Mouse (Mus musculus) retina, adult 2 months (tissue): ENCODE measurements around the gene 1700020A23Rik.

Experiments
- DNase-seq: peaks from one replicate; pipeline ENCODE4 v3.0.0-alpha.2; 2012; ENCODE audit warnings: low read depth, low spot score

The 1700020A23Rik gene

DNA sequence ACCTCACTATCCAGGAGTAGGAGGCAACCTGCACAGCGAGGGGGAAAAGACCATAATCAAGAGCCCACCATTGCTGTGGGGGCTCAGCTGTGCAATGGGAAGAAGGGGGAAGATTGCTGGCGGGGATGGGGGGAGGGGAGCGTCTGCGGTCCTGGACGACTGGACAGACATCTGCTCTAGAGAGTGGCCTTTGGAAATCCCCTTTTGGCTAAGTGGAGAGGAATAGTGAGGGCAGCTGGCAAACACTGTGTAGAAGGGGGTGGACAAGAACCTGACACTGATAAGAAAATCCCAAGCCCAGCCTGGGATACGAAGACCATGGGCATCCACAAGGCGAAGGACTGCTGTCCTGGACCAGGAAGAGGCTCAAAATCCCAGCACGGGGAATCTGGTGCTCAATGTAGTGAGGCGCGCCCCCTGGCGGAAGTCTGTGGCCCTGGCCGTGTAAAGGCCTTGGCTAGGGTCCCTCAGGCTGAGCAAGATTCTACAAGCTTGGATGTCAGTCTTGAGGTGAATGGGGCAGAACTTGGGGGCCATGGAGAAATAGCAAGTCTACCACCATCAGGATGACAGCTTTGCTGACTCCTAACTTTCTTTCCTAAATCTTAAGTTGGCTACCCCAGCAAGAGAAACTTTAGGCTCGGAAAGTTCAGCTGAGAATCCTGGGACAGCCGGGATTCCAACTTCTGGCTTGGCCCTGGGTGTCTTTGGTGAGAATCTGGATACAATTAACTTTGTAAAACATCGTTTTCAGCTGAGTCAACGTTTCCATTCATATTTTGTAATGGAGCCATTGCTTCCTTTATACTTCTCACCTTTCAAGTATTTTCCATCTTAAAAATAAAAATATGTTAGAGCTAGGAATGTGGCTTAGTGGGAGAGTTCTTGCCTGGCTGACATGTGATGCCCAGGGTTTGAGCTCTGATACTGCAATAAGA is 6.8 kb downstream of the 1700020A23Rik start:
- peak; percentile 51 for DNase-seq

GRCm38 (mm10) chr2:130412775-130413174 is 7.7 kb downstream of the 1700020A23Rik start:
- no peak for DNase-seq

- no peak for DNase-seq
Observed at GRCm38 (mm10) chr2:130414094-130414856, 9.2 kb downstream of the 1700020A23Rik start.

GRCm38 (mm10) chr2:130421781-130422620 is 16.9 kb downstream of the 1700020A23Rik start:
- no peak for DNase-seq

- no peak for DNase-seq
Observed at GRCm38 (mm10) chr2:130423397-130424125, 18.5 kb downstream of the 1700020A23Rik start.

DNA sequence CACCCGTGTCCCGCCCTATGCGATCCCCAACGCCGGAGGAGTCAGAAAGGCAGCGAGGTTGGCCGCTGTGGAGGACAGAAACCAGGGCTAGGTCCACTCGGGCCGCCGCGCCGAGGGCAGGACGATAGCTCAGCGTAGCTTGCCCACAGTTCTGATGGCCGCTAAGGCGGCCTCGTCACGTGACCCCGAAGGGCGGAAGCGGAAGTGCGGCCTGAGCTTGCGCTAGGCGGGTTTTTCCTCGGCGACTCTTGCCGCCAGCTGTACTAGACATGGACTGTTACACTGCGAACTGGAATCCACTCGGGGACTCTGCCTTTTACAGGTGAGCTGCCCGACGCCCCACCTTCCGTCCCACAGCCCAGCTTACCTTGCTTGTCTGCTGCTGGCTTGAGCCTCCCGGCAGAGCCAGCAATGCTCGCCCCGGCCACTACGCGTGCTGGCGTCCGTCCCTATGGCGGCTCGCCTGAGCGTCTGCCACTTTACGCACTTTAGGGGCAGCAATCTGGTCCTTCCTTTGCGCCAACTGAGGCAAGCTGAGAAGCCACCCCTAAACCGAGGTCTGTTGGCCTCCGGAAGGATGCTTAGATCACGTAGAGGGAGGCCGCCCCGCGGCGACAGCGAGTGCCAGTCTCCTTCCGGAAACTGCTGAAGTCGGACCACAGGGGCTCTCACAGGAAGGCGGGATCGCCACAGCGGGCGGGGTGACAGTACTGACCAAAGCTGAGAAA is 19.2 kb downstream of the 1700020A23Rik start, which contains the start of the genes Vps16 and Pced1a:
Gene Vps16, plus strand, starts transcription at position 214 of the 728 bp plus-strand sequence.
Gene Pced1a, minus strand, starts transcription at position 576 of the 728 bp plus-strand sequence.
- peak; percentile 83 for DNase-seq

DNA sequence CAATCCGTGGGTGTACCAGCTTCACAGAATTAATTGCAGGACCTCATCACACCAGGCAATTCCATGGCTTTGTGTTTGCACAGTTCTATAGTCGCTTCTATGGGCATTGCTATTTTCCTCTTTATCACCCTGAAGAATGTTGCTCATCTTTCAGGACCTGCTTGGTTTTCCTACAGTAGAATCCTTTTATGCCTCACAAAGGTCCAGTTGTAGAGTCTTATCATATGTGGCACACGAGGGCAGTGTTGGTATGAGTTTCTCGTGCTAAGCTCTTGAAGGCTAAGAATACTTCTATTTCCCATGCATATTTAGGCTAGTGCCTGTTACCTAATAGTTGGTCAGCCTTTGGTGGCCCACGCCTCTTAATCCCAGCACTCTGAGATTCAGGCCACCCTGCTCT is 20.1 kb downstream of the 1700020A23Rik start:
- no peak for DNase-seq

DNA sequence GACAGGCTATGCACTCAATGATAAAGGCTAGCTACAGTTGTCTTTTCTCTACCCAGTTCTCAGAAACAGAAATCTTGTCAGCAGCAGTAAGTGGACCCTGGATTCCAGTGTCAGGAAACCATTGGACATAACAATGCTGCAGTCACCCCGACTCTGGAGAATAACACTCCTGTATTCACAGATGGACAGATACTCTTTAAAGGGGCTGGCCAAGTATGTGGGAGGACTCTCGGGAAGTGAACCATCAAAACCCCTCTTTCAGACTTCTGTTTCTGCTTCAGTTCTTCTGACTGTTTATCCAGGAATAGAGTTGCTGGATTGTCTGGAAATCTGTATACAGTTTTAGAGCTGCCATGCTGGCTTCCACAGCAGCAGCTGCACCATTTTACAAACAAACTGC is 24.8 kb downstream of the 1700020A23Rik start:
- DNase-seq: no peak

GRCm38 (mm10) chr2:130430484-130430883 is 25.4 kb downstream of the 1700020A23Rik start:
- DNase-seq: no peak

- no peak for DNase-seq
Observed at GRCm38 (mm10) chr2:130432157-130432556, 27.1 kb downstream of the 1700020A23Rik start.

DNA sequence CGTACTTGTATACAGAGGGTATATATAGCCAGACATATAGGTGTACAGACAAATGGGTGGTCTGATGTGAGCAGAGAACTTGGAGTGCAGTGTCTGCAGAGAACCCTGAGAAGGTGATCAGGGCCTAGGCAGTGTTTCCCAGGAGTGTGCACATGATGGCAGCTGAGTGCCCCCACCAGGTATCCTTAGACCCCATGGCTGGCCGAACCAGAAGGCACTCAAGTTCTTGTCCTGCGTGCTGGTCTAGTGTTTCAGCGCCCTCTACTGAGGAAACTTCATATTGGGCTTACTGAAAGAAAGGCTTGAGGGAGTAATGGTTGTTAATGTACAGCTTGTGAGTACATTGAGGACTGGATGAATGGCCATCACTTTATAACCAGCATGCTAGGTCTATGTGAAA is 28.1 kb downstream of the 1700020A23Rik start:
- DNase-seq: no peak

DNA sequence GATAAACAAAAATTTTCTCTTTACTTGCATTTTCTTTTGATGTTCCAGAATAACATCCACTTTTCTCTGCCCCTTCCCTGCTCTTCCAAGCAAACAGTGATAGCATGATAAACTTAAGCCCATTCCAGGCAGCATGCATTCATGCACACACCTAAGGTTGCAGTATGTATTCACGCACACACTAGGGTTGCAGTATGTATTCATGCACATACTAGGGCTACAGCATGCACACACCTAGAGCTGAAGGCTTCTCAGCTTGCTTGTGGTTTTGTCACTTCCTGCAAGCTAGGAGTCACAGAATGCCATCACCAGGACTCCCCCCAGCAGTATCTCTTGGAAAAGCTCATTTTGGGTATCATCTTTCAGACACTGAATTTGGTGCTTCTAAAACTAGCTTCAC is 31.7 kb downstream of the 1700020A23Rik start:
- no peak for DNase-seq

DNA sequence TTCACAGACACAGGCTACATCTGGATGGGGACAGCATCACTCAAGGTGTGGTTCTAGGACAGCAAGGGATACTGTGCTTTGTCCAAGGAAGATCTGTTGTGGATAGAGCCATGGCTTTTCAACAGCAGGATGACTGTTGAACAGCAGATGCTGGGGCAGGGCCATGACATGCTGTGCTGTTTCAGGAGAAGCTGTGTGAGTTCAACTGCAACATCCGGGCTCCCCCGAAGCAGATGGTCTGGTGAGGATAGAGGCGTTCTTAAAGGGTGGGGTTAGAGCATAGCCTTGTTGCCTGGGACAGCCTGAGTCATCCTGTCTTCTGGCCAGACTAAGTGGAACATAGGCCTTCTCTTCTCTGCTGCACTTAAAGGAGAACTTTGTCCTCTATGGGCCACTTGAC is 33.8 kb downstream of the 1700020A23Rik start:
- DNase-seq: no peak

- DNase-seq: no peak
Observed at GRCm38 (mm10) chr2:130439840-130440480, 34.9 kb downstream of the 1700020A23Rik start.

GRCm38 (mm10) chr2:130442162-130442561 is 37.1 kb downstream of the 1700020A23Rik start:
- no peak for DNase-seq

DNA sequence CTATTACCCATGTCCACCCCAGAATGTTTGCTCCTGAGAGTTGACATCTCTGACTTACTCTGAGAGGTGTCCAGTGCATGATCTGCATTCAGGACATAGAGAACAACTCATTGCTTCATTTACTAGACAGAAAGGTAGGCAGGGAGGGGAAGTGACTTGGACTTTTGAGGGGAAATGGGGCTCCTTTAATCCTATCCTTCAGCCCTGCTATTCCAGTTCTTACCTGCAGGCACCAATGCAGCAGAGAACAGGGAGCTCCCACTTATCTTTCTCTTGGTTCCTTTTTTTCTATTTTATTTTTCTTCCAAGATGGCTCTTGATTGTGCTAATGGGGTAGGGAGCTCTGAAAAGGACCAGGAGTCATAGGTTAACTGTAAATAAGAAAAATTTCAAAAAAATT is 43.4 kb downstream of the 1700020A23Rik start:
- DNase-seq: no peak

GRCm38 (mm10) chr2:130449021-130449793 is 44.1 kb downstream of the 1700020A23Rik start:
- no peak for DNase-seq

DNA sequence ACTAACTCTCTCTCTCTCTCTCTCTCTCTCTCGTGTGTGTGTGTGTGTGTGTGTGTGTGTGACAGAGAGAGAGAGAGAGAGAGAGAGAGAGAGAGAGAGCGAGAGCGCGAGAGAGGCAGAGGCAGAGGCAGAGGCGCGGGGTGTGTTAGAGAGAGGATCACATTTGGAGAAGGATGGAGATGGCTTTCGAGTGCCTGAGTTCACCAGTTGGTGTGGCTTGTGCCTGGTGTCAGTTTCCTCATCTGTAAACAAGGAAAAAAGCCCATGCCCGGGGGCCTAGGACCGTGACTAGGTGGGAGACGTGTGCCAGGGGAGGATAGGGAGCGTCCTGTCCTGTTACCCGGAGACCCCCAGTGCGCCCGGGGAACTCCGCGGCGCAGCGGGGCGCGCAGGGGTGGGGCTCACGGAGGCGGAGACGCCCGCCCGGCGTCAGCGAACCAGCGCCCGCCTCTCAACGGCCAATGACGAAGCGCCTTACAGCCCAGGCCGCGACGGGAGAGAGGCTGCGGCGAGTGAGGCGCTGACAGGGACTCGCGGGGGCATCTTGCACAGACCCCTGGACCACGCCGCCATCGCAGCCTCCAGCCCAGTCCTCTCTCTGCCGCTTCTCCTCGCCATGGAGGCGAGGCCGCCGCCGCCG is 44.9 kb downstream of the 1700020A23Rik start, which contains the start of gene Ptpra:
Gene Ptpra, plus strand, starts transcription at position 485 of the 640 bp plus-strand sequence.
- peak; percentile 71 for DNase-seq
